Mouse (Mus musculus) liver, postnatal 0 days (tissue): Measurements from ENCODE around the gene Actr3b. TPM values are rescaled to one million over a fixed set of nuclear protein-coding genes. Genes with fewer than 3 reads are reported as not detected.

ENCODE experiments used
- ATAC-seq: fragments of 200-750 bp; cut with Nextera tagmentation; 2 replicates; pipeline ENCODE4 v1.8.0; 2017; ENCODE audit warnings: mild to moderate bottlenecking, moderate library complexity
- DNase-seq: peaks from one replicate; pipeline ENCODE4 v3.0.0-alpha.2; 2016
- H3K27ac ChIP-seq: fragments of 300-500 bp; sonication (generic); 2 replicates; pipeline ENCODE4 v1.5.1; 2014; ENCODE audit warnings: antibody characterized with exemption, moderate library complexity, mild to moderate bottlenecking, low read depth
- H3K27me3 ChIP-seq: fragments of 300-500 bp; sonication (generic); 2 replicates; pipeline ENCODE4 v1.6.1; 2014; ENCODE audit warnings: low read length, control low read depth, mixed read lengths; ENCODE audit not compliant: insufficient read depth
- H3K36me3 ChIP-seq: fragments of 300-500 bp; sonication (generic); replicated peaks from 2 replicates; pipeline ENCODE4 v1.6.1; 2014; ENCODE audit warnings: mild to moderate bottlenecking, control low read depth, low read length, moderate library complexity, mixed read lengths; ENCODE audit not compliant: insufficient read depth
- H3K4me1 ChIP-seq: fragments of 300-500 bp; sonication (generic); 2 replicates; pipeline ENCODE4 v1.6.1; 2014; ENCODE audit warnings: antibody characterized with exemption, mild to moderate bottlenecking, control low read depth; ENCODE audit not compliant: insufficient read depth
- H3K4me2 ChIP-seq: fragments of 300-500 bp; sonication (generic); 2 replicates; pipeline ENCODE4 v1.6.1; 2014; ENCODE audit warnings: low read depth, mild to moderate bottlenecking, low read length, moderate library complexity, mixed read lengths
- H3K4me3 ChIP-seq: fragments of 300-500 bp; sonication (generic); 2 replicates; pipeline ENCODE4 v1.5.1; 2014; ENCODE audit warnings: low read depth, low read length
- H3K9ac ChIP-seq: fragments of 300-500 bp; sonication (generic); replicated peaks from 2 replicates; pipeline ENCODE4 v1.6.1; 2014; ENCODE audit warnings: mild to moderate bottlenecking, moderate library complexity
- H3K9me3 ChIP-seq: fragments of 300-500 bp; sonication (generic); 2 replicates; pipeline ENCODE4 v1.6.1; 2016; ENCODE audit warnings: mild to moderate bottlenecking, control low read depth, low read length, mixed read lengths
- CTCF ChIP-seq: sonication (generic); IDR thresholded peaks from 2 replicates; pipeline ENCODE4 v1.5.1; 2016; ENCODE audit warnings: antibody characterized with exemption, low read depth
- EP300 ChIP-seq: IDR thresholded peaks from 2 replicates; pipeline ENCODE4 v1.6.1; 2016; ENCODE audit warnings: antibody characterized with exemption, low read depth, mild to moderate bottlenecking
- WGBS: fragments of 180-500 bp; shearing (Covaris S2); extraction: QIAGEN DNeasy Blood & Tissue Kit; methylation state at CpG from one replicate; pipeline ENCODE4 v1.1.7; 2014; ENCODE audit not compliant: insufficient replicate concordance; 5-methylcytosine and 5-hydroxymethylcytosine counted together
- polyA plus RNA-seq: library from polyadenylated mRNA; unstranded; fragments of >200 nt; fragmentation: Nextera tagmentation; extraction: Ambion mirVana; gene quantifications from 2 replicates; pipeline ENCODE4 v1.2.1, GENCODE M21; 2015

The Actr3b gene
- polyA plus RNA-seq, 1 experiment from 2014 or later = 0.68 TPM

GRCm38 (mm10) chr5:25889746-25890382 is 130.1 kb downstream of the Actr3b start:
- Histone ChIP-seq H3K4me1 (no peaks in the 10 kb centered on the region), H3K4me2 (no peak overlapping the region), H3K27ac (no peak overlapping the region), H3K36me3 (no peaks in the 10 kb centered on the region), H3K9me3 (peaks cover 1% of the 10 kb centered on the region; the same call in 1 of the 2 replicates), H3K4me3 (no peak overlapping the region), H3K27me3 (no peaks in the 10 kb centered on the region), H3K9ac (no peak overlapping the region)
- DNase-seq = no peak
- ATAC-seq = no peak
- 47% methylated on average over 3 of the region's 3 CpGs for WGBS
- TF ChIP-seq EP300 (no peak), CTCF (no peak)

- Histone ChIP-seq H3K9me3 (no peaks in the 10 kb centered on the region), H3K27ac (no peak overlapping the region), H3K4me1 (no peaks in the 10 kb centered on the region), H3K36me3 (no peaks in the 10 kb centered on the region), H3K4me3 (no peak overlapping the region), H3K9ac (no peak overlapping the region), H3K27me3 (no peaks in the 10 kb centered on the region), H3K4me2 (no peak overlapping the region)
- TF ChIP-seq CTCF (no peak), EP300 (no peak)
- DNase-seq (no peak), ATAC-seq (no peak)
- WGBS = 67% methylated on average over 1 of the region's 1 CpGs
Measured at GRCm38 (mm10) chr5:25891321-25891720, 131.5 kb downstream of the Actr3b start.

Other genes starting within 250 kb of the Actr3b start
- not detected in 2 replicates for gene Cct8l1, start 243.9 kb upstream of the Actr3b start, polyA plus RNA-seq
- 1.4 and 1.9 TPM in 2 replicates for gene Xrcc2, start 54.2 kb upstream of the Actr3b start, polyA plus RNA-seq
- not detected in 2 replicates for gene Gm21663, start 182.4 kb downstream of the Actr3b start, polyA plus RNA-seq
- not detected in 2 replicates for gene Gm21671, start 194.4 kb downstream of the Actr3b start, polyA plus RNA-seq
- not detected in 2 replicates for gene Gm21680, start 212.7 kb downstream of the Actr3b start, polyA plus RNA-seq
- gene Gm21698, start 228.7 kb downstream of the Actr3b start, polyA plus RNA-seq = not detected in 2 replicates
- not detected in 2 replicates for gene Gm1979, start 244.8 kb downstream of the Actr3b start, polyA plus RNA-seq